Mouse (Mus musculus) lung, adult 2 months (tissue): ENCODE measurements at regions not wholly inside any gene's neighbourhood (a gene's known extent, or its start where the extent isn't known, plus 50 kb on each side); places are given as distances from the start of the nearest gene placed in this dataset.

Experiments used
- CTCF ChIP-seq: fragments of 200-500 bp; IDR thresholded peaks from 2 replicates; pipeline ENCODE4 v1.5.1; 2011; ENCODE audit warnings: mild to moderate bottlenecking, low read length, control low read depth; ENCODE audit not compliant: insufficient read depth
- POLR2A ChIP-seq: fragments of 200-500 bp; IDR thresholded peaks from 2 replicates; pipeline ENCODE4 v1.6.1; 2011; ENCODE audit warnings: low read depth, mild to moderate bottlenecking, control low read depth, low read length, borderline replicate concordance; ENCODE audit errors: extremely low read depth

GRCm38 (mm10) chr12:9404981-9405380 lies 164.9 kb upstream of the Osr1 start:
- TF ChIP-seq CTCF = no peak
- no peak for TF ChIP-seq POLR2A
